Mouse (Mus musculus): ENCODE measurements around the gene Ttll3. TPM values are rescaled to one million over a fixed set of nuclear protein-coding genes. Genes with fewer than 3 reads are reported as not detected.

The Ttll3 gene
- polyA plus RNA-seq (2017; shearing (Covaris generic)) = 10 to 100 TPM; 22.7 to 24.0 TPM

DNA sequence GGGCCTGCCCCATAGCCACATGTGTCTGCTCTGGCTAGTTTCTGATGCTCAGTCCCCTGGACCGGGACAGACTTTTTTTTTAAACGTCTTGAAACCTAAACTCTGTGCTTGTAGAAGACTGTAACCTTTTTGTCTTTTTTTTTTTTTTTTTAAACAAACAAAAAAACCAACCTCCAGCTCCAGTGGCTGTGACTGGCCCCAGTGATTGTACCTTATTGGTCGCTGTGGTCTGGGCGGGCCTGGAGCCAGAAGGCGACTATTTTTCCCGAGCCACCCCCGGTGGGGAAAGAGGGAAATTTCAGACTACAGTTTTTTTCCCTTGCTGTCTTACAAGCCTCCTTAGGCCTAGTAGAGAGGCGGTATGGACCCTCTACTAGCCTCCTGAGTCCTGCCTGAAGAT, at the start of gene Ttll3:
TSS of gene Ttll3 (plus strand) at position 301 of the 400 bp plus-strand sequence.
- ATAC-seq = no peak

DNA sequence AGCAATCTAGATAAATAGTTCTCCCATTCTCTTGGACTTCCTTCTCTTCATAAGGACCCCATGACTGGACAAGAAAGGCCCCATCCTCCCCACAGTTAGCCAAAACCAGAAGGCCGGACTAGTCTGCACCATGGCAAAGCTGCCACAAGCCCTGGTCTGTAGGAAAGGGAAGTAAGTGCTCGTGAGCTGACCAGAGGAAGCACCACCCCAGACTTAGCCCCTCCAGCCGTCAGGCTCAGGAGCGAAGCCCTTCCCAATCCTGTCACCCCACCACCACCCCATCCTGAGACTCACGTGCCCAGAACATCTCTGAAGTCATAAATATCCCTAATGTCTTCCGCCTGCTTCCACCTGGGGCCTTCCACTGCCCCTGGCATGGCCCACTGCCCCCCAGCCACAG, 47.5 kb upstream of the Ttll3 start:
- ATAC-seq = no peak

- no peak for ATAC-seq
Measured at GRCm38 (mm10) chr6:113342297-113342696, 46.8 kb upstream of the Ttll3 start.

- no peak for ATAC-seq
Measured at GRCm38 (mm10) chr6:113343177-113344092, 45.6 kb upstream of the Ttll3 start, which contains the start of gene Camk1. Camk1 (minus strand) TSS chr6:113343984.

DNA sequence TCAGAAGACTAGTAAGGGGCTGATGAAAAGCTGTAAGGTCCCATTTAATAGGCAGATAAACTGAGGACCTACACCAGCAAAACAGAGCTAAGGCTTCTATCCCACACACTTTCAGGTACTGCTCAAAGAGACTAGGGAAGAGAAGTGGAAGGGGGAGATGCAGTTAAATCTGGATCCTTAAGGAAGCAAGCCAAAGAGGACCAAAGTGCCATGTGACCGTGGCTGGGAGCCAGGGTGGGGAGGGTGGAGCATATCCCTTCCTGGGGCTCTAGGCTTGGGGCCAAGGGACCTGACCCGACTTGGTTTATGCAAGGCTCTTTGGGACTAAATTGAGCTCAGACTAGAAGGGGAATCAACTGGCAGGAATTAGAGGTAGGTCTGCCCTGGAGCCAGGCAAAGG, 44.7 kb upstream of the Ttll3 start:
- ATAC-seq = no peak

DNA sequence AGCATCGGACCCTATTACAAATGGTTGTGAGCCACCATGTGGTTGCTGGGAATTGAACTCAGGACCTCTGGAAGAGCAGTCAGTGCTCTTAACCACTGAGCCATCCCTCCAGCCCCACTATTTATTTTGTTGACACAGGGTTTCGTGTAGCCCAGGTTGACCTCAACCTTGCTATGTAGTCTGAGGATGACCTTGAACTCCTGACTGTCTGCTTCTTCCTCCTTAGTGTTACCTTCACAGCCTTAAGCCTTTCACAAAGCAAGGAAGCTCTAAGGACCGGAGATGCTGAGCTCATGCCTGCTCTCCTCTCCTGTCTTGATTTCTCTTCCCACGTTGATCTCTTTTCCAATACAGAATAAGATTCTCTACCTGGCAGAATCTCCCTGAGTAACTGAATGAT, 42.2 kb upstream of the Ttll3 start:
- no peak for ATAC-seq

DNA sequence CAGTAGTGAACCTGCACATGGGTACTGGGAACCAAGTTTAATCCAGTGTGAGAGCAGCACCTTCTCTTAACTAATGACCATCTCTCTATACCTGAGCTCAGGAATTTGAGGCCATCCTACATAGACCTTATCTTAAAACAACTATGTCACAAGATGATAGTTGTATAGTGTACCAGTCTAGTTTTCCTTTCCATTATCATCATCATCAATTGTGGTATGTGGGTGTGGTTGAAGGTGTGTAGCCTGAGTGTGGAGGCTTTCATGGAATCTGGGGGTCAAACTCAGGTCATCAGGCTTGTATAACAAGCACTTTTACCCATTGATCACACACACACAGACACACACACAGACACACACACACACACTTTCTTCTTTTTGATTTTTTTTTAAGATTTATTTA, 38.5 kb upstream of the Ttll3 start:
- ATAC-seq = no peak

- ATAC-seq = no peak
Measured at GRCm38 (mm10) chr6:113351161-113351560, 37.9 kb upstream of the Ttll3 start.

- ATAC-seq = no peak
Measured at GRCm38 (mm10) chr6:113351653-113352052, 37.4 kb upstream of the Ttll3 start.

GRCm38 (mm10) chr6:113352820-113353219, 36.2 kb upstream of the Ttll3 start:
- ATAC-seq = no peak

GRCm38 (mm10) chr6:113353696-113354095, 35.4 kb upstream of the Ttll3 start:
- no peak for ATAC-seq

- ATAC-seq = no peak
Measured at GRCm38 (mm10) chr6:113361476-113361875, 27.6 kb upstream of the Ttll3 start.

GRCm38 (mm10) chr6:113362241-113362640, 26.8 kb upstream of the Ttll3 start:
- ATAC-seq = no peak

- no peak for ATAC-seq
Measured at GRCm38 (mm10) chr6:113364518-113365135, 24.4 kb upstream of the Ttll3 start.

DNA sequence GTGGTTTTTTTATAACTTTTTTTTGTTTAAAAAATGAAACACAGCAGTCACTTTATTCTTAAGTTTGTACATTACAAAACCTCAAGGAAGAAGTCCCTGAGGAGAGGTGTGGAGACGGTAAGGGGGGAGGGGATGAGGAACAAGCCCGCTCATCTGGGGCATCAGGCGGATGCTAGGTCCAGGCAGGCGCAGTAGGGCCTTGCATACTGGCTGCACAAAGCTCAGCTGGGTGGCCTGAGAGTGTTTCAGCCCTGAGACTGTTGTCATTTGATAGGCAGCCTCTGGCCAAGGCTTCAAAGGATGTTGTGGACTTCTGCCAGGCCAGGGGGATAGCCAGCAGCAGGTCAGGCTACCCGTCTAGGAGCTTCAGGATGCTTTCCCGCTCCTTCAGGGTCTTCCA, 22.4 kb upstream of the Ttll3 start:
- no peak for ATAC-seq

- ATAC-seq = no peak
Measured at GRCm38 (mm10) chr6:113367574-113367973, 21.5 kb upstream of the Ttll3 start.

DNA sequence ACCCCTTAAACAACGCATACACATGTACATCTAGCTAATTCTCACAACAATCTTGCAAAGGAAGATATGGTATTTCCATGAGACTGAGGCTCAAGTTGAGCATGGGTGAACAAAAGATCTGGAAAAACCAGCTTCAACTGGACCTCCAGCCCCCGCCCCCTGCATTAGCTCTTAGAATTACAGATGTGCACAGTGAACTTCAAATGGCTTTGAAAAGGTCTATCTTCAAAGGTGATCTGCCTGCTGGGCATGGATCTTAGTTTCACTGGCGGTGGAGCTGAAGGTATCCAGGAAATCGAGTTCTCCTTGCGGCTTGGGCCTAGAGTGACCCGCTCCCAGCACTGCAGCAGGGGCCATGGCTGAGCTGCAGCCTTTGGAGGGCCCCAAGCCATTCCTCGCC, 20.9 kb upstream of the Ttll3 start:
- ATAC-seq = no peak

DNA sequence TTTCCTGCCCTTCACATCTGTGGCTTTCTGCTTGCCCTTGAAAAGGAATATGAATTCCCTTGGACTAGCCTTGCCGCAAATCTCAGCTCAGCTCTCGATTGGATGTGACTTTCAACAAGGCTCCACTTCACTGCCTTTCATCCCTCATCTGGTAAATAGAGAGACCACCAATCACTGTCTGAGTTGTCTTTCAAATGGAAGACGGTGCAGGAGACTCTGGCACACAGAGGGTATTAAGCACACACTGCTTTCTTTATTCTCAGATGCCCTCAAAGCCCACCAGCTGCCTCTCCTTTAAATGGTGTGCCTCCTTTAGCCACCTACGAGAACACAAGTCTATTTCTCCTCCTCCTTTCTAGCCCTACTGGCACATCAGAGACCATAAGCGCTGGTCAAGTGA, 20.5 kb upstream of the Ttll3 start:
- no peak for ATAC-seq

- no peak for ATAC-seq
Measured at GRCm38 (mm10) chr6:113370194-113370929, 18.7 kb upstream of the Ttll3 start.

- ATAC-seq = no peak
Measured at GRCm38 (mm10) chr6:113373491-113373890, 15.6 kb upstream of the Ttll3 start.

GRCm38 (mm10) chr6:113377172-113377495, 11.9 kb upstream of the Ttll3 start:
- no peak for ATAC-seq

GRCm38 (mm10) chr6:113377496-113378385, 11.3 kb upstream of the Ttll3 start, which contains the start of the genes Tada3 and Arpc4:
Tada3 (minus strand) TSS chr6:113377883.
Arpc4 (plus strand) TSS chr6:113378115.
- ATAC-seq = peak; percentile 83

Measured in CD4-positive, CD25-positive, alpha-beta regulatory T cell, adult 4 months (primary cell).